Mouse (Mus musculus) testis, adult 2 months (tissue): ENCODE data around the gene Lsm11. TPM values are rescaled to one million over a fixed set of nuclear protein-coding genes. Genes with fewer than 3 reads are reported as not detected.

Experiments used
- H3K27ac ChIP-seq: fragments of 200-500 bp; 2 replicates; pipeline ENCODE4 v1.5.1; 2012; ENCODE audit warnings: low read depth, low read length; ENCODE audit not compliant: control insufficient read depth, insufficient read depth
- H3K27me3 ChIP-seq: fragments of 200-500 bp; 2 replicates; pipeline ENCODE4 v1.6.1; 2012; ENCODE audit warnings: mild to moderate bottlenecking, low read length, moderate library complexity; ENCODE audit not compliant: control insufficient read depth, insufficient read depth
- H3K36me3 ChIP-seq: fragments of 200-500 bp; 2 replicates; pipeline ENCODE4 v1.6.1; 2012; ENCODE audit warnings: mild to moderate bottlenecking, low read length; ENCODE audit not compliant: control insufficient read depth, insufficient read depth
- H3K4me1 ChIP-seq: fragments of 200-500 bp; 2 replicates; pipeline ENCODE4 v1.6.1; 2012; ENCODE audit warnings: low read length; ENCODE audit not compliant: control insufficient read depth, insufficient read depth
- H3K4me3 ChIP-seq: fragments of 200-500 bp; 2 replicates; pipeline ENCODE4 v1.5.1; 2012; ENCODE audit warnings: low read depth, mild to moderate bottlenecking, low read length, moderate library complexity, mixed read lengths; ENCODE audit not compliant: control insufficient read depth
- CTCF ChIP-seq: fragments of 200-500 bp; IDR thresholded peaks from 2 replicates; pipeline ENCODE4 v1.5.1; 2012; ENCODE audit warnings: low read depth, mild to moderate bottlenecking, inconsistent platforms, low read length, moderate library complexity; ENCODE audit not compliant: control insufficient read depth, insufficient read depth, insufficient replicate concordance
- POLR2A ChIP-seq: fragments of 200-500 bp; IDR thresholded peaks from 2 replicates; pipeline ENCODE4 v1.6.1; 2012; ENCODE audit warnings: low read depth, mild to moderate bottlenecking, inconsistent platforms, low read length, moderate library complexity; ENCODE audit not compliant: control insufficient read depth
- polyA plus RNA-seq: library from polyadenylated mRNA; depleted of rRNA; stranded (reverse); fragments of >200 nt; gene quantifications from 2 replicates; pipeline ENCODE4 v1.2.3, GENCODE M21; 2012

The Lsm11 gene
- polyA plus RNA-seq, 1 experiment: 1.5 TPM

GRCm38 (mm10) chr11:45910701-45911100 is 34.0 kb downstream of the Lsm11 start:
- H3K36me3 ChIP-seq: peaks cover 3% of the 10 kb centered on the region

GRCm38 (mm10) chr11:45908894-45909293 is 35.8 kb downstream of the Lsm11 start:
- peaks cover 3% of the 10 kb centered on the region for H3K36me3 ChIP-seq
- no peak overlapping the region for H3K27ac ChIP-seq
- no peaks in the 10 kb centered on the region for H3K4me1 ChIP-seq
- no peaks in the 10 kb centered on the region for H3K27me3 ChIP-seq
- TF ChIP-seq CTCF: no peak
- no peak for TF ChIP-seq POLR2A
- no peak overlapping the region for H3K4me3 ChIP-seq

More at GRCm38 (mm10) chr11:45910701-45911100, 34.0 kb downstream of the Lsm11 start:
- Histone ChIP-seq H3K27ac (no peak overlapping the region), H3K4me1 (no peaks in the 10 kb centered on the region), H3K27me3 (no peaks in the 10 kb centered on the region), H3K4me3 (no peak overlapping the region)
- TF ChIP-seq CTCF (no peak), POLR2A (no peak)

- TF ChIP-seq CTCF (no peak), POLR2A (no peak)
- Histone ChIP-seq H3K4me3 (no peak overlapping the region), H3K4me1 (no peaks in the 10 kb centered on the region), H3K27ac (no peak overlapping the region), H3K27me3 (no peaks in the 10 kb centered on the region), H3K36me3 (peaks cover 3% of the 10 kb centered on the region)
Observed at GRCm38 (mm10) chr11:45908070-45908469, 36.7 kb downstream of the Lsm11 start.

- Histone ChIP-seq H3K4me1 (no peaks in the 10 kb centered on the region), H3K4me3 (no peak overlapping the region), H3K27me3 (no peaks in the 10 kb centered on the region), H3K36me3 (peaks cover 3% of the 10 kb centered on the region), H3K27ac (no peak overlapping the region)
- TF ChIP-seq POLR2A: no peak
- no peak for TF ChIP-seq CTCF
Observed at GRCm38 (mm10) chr11:45907301-45907700, 37.4 kb downstream of the Lsm11 start.

GRCm38 (mm10) chr11:45906109-45906786 is 38.5 kb downstream of the Lsm11 start:
- Histone ChIP-seq H3K4me3 (no peak overlapping the region), H3K36me3 (peaks cover 3% of the 10 kb centered on the region), H3K27me3 (no peaks in the 10 kb centered on the region), H3K27ac (no peak overlapping the region), H3K4me1 (no peaks in the 10 kb centered on the region)
- TF ChIP-seq CTCF (no peak), POLR2A (no peak)

GRCm38 (mm10) chr11:45900233-45901015 is 44.3 kb downstream of the Lsm11 start:
- H3K27ac ChIP-seq: no peak overlapping the region
- no peaks in the 10 kb centered on the region for H3K27me3 ChIP-seq
- no peak for TF ChIP-seq CTCF
- TF ChIP-seq POLR2A: no peak
- H3K36me3 ChIP-seq: peaks cover 2% of the 10 kb centered on the region; the same call in 1 of the 2 replicates
- no peak overlapping the region for H3K4me3 ChIP-seq
- no peaks in the 10 kb centered on the region for H3K4me1 ChIP-seq

- no peak for TF ChIP-seq POLR2A
- no peak for TF ChIP-seq CTCF
- Histone ChIP-seq H3K4me1 (no peaks in the 10 kb centered on the region), H3K4me3 (no peak overlapping the region), H3K27me3 (no peaks in the 10 kb centered on the region), H3K27ac (no peak overlapping the region), H3K36me3 (peaks cover 4% of the 10 kb centered on the region)
Observed at GRCm38 (mm10) chr11:45897392-45897791, 47.3 kb downstream of the Lsm11 start.
